ENCODE assay signal across 30 mouse cellular contexts in the genomic region with DNA sequence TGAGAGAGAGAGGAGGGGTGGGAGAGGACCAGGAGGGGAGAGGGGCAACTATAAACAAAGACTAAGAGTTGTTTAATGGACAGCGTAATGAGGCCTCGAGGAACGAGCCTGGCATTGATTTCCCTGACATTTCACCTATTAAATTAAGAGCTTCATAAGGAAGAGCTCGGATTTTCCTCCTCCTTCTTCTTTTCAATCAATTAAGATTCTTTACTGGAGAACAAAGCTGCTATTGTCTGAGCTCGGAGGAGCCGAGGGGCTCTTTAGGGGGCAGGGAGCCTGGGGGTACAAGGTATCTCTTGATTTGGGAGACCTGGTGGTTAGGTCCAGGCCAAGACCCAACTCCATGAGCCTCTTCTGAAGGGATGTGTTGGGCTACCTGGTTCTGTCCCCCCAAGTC. TPM values are rescaled to one million over a fixed set of nuclear protein-coding genes. Genes with fewer than 3 reads are reported as not detected.
"Had no signal": no experiment of that assay in that cellular context is flagged by ENCODE, and none has a peak within 500 bp of the region (broad histone marks: within the 10 kb centered on the region; RNA-seq: fewer than 3 reads in every experiment).

No protein-coding gene starts in this region.

- H3K4me3 ChIP-seq: layer of hippocampus, adult 2 months; limb, embryonic 13.5 days; liver, embryonic 12.5 days; liver, embryonic 15.5 days; midbrain, embryonic 12.5 days; midbrain, embryonic 15.5 days; neural tube, embryonic 12.5 days; neural tube, embryonic 15.5 days had no signal

- H3K4me2 ChIP-seq: limb, embryonic 13.5 days; liver, embryonic 12.5 days; liver, embryonic 15.5 days; midbrain, embryonic 12.5 days; midbrain, embryonic 15.5 days; neural tube, embryonic 12.5 days; neural tube, embryonic 15.5 days had no signal

- H3K36me3 ChIP-seq: limb, embryonic 13.5 days; liver, embryonic 12.5 days; liver, embryonic 15.5 days; midbrain, embryonic 12.5 days; midbrain, embryonic 15.5 days; neural tube, embryonic 12.5 days; neural tube, embryonic 15.5 days had no signal

- H3K9ac ChIP-seq: limb, embryonic 13.5 days; liver, embryonic 12.5 days; liver, embryonic 15.5 days; midbrain, embryonic 12.5 days; midbrain, embryonic 15.5 days; neural tube, embryonic 12.5 days; neural tube, embryonic 15.5 days had no signal

- H3K9me3 ChIP-seq: limb, embryonic 13.5 days; liver, embryonic 12.5 days; liver, embryonic 15.5 days; midbrain, embryonic 12.5 days; midbrain, embryonic 15.5 days; neural tube, embryonic 12.5 days; neural tube, embryonic 15.5 days had no signal

- H3K27ac ChIP-seq: layer of hippocampus, adult 2 months; limb, embryonic 13.5 days; liver, embryonic 12.5 days; liver, embryonic 15.5 days; midbrain, embryonic 12.5 days; midbrain, embryonic 15.5 days; neural tube, embryonic 12.5 days; neural tube, embryonic 15.5 days; stomach, postnatal 0 days had no signal

- H3K27me3 ChIP-seq: limb, embryonic 13.5 days; liver, embryonic 12.5 days; liver, embryonic 15.5 days; midbrain, embryonic 15.5 days; neural tube, embryonic 12.5 days; neural tube, embryonic 15.5 days had no signal

- DNase-seq: kidney, adult 18-20 months; kidney, adult 9 months; kidney, postnatal 14 days; layer of hippocampus, adult 9-11 months; liver; lung, adult 2 months; lung, postnatal 14 days; lung, postnatal 4 days; thymus, adult 2 months; thymus, postnatal 14 days; thymus, postnatal 4 days had no signal

- H3K4me1 ChIP-seq: liver, embryonic 12.5 days; liver, embryonic 15.5 days; midbrain, embryonic 15.5 days had no signal

- ATAC-seq: liver, embryonic 12.5 days; midbrain, embryonic 15.5 days had no signal

RNA-seq across cellular contexts. Expression of a gene that starts 27.1 kb away (rescaled TPM):
- total RNA-seq: layer of hippocampus, adult 2 months; layer of hippocampus, postnatal 25 days; left cerebral cortex, adult 18-20 months; left cerebral cortex, postnatal 36 days; megakaryocyte progenitor cell, adult 5-6 weeks; megakaryocyte-erythroid progenitor cell, adult 5-6 weeks had no signal
- polyA plus RNA-seq: kidney, embryonic 16.5 days; large intestine, adult 2 months; limb, embryonic 13.5 days; liver, embryonic 12.5 days; liver, embryonic 15.5 days; lung, adult 2 months; lung, embryonic 16.5 days; midbrain, embryonic 12.5 days; midbrain, embryonic 15.5 days; neural tube, embryonic 12.5 days; neural tube, embryonic 15.5 days; small intestine, adult 2 months; stomach, embryonic 14.5 days; stomach, postnatal 0 days; thymus, adult 2 months had no signal

RNA-seq across cellular contexts. Expression of a gene that starts 54.7 kb away (rescaled TPM):
- total RNA-seq: megakaryocyte progenitor cell, adult 5-6 weeks; megakaryocyte-erythroid progenitor cell, adult 5-6 weeks had no signal
- polyA plus RNA-seq: small intestine, adult 2 months; stomach, embryonic 14.5 days had no signal
